Mouse (Mus musculus): ENCODE results near the gene Glmp.
"Not testable (repeated sequence)": the region's sequence is repeated elsewhere in the genome, so short reads cannot be mapped to it uniquely, and the experiment has no call there.

Glmp gene

DNA sequence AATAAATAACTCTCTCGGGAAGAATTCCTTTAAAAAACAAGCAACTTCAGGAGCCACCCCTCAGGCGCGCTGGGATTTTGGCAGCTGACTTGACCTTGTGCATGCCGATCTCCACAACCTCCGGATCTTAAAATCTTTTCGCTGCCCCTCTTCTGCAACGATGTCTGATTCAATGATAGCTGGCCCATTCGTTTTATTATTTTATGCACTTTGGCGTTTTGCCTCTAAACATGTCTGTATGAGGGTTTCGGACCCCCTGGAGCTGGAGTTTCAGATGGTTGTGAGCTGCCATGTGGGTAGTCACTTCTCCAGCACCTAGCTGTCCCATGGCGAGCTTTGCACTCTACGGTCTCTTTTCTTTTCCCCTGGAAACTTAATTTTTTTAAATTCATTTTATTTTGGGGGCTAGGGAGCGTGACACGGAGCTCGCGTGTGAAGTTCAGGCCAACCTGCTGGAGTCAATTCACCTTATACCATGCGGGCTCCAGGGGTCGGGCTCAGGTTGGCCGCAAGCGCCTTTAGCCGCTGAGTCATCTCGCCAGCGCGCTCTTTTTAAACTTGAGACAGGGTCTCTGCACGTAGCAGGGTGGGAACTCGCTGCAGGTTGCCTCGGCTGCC is 10.7 kb downstream of the Glmp start:
- peak; percentile 31 to 49 for DNase-seq (ENCODE audit: low spot score in 2 of 2)

DNA sequence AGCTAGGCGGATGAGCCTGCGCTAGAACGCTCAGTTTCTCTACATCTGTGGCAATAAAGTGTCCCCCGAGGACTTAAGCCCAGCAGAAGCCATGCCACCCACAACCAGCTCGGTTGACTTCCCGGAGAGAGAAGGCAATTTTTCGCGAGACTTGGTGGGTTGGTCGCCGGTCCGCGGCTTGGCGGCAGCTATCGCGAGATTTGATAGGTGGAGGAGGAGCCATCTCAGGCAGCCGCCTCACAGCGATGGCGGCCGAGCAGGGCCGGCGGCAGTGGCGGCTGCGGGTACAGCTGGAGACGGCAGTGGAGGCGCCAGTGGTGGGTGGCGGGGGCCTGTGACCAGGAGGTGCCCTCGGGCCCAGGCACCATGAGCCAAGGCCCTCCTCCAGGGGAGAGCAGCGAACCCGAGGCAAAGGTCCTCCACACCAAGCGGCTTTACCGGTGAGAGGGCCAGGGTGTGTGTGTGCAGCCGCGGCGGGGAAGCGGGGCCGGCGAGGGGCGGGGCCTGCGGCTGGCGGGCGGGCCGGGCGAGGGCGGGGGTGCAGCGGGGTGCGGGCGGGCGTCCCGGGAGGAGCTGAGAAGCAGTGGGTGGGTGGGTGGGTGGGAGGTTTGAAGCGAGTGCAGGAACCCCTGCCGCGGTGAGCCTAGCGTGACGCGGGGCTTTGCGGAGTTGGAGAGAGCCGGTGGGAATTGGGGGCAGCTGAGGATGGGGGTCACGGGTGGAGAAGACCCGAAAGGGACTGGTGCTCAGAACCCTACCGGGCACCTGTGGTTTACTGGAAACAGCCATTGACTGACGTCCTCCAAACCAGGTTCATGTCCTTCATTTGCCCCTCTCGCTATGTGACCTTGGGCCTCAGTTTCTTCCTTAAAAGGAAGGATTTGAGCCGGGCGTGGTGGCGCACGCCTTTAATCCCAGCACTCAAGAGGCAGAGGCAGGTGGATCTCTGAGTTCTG is 11.5 kb downstream of the Glmp start, which contains the start of the genes Tmem79 and Smg5:
TSS of gene Tmem79 (minus strand) at position 91 of the 956 bp plus-strand sequence.
TSS of gene Smg5 (plus strand) at position 203 of the 956 bp plus-strand sequence.
- DNase-seq (ENCODE audit: low spot score in 2 of 2): peak; percentile 97 to 98

DNA sequence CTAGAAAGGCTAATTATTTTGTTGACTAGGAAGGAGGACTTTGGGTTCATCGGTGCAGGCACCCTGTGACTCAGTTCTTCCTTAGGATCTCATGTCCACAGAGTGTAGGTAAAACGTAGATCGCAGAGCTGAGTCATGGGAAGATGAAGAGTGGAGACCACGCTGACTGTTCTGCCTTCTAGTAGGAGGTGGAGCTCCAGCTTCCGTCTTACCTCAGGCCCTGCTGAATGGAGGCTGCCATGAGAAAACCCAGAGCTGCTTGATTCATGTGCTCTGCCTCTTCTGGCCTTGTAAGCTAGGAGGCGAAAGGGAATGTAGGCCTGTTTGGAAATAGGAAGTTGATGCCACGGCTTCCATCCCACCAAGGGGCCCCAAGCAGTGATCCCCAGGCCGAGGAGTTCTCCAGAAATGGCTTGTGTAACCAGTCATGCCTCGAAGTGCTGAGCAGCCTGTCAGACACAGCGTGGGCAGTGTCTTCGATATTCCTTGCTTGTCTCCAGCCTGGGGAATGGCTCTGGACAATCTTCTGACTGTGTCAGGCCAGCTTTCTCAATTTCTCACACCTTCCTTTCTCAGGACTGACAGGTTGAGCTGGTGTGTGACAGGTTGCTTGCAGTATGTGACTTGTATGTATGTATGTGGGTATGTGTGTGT is 12.7 kb downstream of the Glmp start:
- DNase-seq (ENCODE audit: low spot score in 2 of 2): peak in 1 of 2 experiments; percentile 29

DNA sequence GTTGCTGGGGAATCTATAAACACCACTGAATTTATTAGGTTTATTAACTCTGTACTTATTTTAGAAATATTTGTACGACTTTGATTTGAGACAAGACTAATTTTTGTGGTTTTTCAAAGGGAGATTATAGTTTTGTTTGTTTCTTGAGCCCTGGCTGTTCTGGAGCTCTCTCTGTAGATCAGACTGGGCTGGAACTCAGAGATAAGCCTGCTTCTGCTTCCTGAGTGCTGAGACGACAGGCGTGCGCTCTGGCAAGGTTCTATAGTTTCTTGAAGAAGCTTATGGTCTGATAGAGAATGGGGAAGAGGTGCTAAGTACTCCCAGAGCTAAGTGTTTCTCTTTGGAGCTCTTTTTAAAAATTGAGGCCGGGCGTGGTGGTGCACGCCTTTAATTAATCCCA is 13.5 kb downstream of the Glmp start:
- DNase-seq (ENCODE audit: low spot score in 2 of 2): no peak

DNA sequence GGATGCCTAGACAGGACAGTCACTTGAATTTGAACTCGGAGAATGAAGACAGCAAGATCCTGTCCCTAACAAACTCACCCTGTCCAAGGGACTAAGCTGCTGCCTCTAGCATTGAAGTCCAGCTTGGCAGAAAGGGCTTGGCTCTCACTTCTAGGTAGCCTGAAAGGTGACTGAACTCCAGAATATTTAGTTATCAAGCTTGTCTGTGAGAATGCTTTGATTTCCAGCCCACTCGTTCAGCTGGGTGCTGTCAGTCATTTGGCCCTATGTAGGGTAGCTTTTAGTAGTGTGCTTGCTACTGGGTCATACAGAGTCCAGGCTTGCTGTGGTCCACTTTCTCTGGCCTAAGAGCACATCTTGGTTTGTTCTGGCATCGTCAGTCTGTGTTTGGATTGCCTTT is 14.2 kb downstream of the Glmp start:
- DNase-seq (ENCODE audit: low spot score in 2 of 2): no peak

DNA sequence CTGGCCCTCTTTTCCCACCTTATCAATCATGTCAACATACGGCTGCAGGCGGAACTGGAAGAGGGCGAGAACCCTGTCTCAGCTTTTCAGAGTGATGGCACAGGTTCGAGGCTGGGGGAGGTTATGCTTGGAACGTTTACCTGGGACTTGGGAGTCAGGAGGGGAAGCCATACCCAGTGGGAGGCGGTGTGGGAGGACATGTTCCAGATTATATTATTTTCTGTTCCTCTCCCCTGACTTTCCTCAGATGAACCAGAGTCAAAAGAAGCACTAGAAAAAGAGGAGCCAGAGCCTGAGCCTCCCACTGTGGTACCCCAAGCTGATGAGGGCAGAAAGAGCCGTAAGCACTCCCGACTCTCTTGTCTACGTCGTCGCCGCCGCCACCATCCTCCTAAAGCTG is 25.9 kb downstream of the Glmp start:
- DNase-seq (ENCODE audit: low spot score in 2 of 2): no peak

DNA sequence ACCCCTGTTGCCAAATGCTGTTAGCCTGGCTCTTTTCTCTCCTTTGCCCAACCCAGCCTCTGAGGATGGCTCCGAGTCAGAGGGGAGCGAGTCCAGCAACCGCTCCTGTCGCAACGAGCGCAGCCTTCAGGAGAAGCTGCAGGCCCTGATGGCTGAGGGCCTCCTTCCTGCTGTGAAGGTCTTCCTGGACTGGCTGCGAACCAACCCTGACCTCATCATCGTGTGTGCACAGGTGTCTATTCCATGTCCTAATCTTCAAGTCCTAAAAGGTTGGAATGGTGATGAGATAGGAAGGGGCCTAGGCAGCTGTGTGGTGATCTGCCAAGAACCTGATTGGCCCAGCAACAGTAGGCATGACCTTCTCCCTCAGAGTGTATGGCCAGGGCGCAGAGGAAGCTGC is 28.1 kb downstream of the Glmp start:
- DNase-seq (ENCODE audit: low spot score in 2 of 2): no peak

DNA sequence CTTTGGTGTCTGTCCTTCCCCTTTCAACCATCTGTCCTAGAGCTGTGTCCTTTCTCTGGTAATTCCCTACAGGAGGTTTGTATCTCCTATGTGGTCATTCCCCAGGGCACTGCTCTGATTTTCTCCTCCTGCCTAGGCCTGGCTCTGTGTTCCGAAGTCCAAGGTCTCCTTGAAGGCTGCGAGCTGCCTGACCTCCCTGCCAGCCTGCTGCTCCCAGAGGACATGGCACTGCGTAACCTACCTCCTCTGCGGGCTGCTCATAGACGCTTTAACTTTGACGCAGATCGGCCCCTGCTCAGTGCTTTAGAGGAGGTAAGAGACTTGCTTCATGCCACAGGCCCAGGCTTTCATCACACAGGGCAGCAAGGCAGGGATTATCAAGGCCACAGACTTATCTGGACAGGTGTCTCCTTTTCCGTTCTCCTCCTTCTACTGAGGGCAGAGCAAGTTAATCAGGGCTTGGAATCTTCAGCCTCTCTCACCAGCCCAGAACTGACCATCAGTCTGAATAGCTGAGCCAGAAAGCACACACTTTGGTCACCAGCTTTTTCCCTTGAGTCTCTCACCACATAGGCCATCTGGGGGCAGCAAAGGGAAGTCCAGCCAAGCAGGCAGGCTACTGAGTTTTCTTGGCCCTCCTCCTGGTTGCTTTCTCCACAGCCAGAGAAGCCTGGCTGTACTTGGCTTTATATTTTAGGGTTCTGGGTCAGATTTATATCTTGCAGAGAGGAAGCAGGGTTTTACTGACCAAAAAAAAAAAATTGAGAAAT is 29.8 kb downstream of the Glmp start:
- no peak for DNase-seq (ENCODE audit: low spot score in 2 of 2)

DNA sequence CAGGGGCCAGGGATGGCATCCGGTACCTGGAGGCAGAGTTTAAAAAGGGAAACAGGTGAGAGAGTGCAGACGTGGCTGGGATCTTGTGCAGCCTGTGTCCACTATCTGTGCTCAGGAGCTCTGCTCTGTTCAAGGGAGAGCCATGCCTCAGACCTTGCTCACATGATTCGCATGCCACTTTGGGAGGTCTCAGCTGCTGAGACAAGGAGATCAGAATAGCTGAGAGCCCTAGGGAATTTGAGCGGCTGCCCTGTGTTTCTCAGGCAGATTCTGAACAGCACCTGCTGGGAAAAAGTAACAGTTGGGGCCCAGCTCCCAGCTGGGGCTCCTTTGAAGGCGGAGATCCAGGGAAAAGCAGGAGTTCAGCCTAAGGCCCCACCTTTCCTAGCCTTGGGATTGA is 34.8 kb downstream of the Glmp start:
- DNase-seq (ENCODE audit: low spot score in 2 of 2): no peak

DNA sequence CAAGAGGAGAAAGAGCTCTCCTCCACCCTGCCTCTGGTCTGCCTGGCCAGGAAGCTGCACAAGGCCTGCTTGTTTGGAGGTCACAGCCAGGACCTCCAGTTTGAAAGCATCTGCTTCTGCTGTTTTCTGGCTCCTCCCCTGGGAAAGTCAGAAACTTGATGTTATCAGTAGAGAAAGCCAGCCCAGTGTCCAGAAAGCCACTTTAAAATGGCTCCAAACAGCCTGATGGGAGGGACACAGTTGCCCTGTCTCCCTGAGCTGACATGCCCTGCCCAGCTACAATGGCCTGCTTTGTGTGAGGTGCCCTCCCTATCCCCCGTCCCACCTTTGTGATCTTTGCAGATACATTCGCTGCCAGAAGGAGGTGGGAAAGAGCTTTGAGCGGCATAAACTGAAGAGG is 35.2 kb downstream of the Glmp start:
- DNase-seq (ENCODE audit: low spot score in 2 of 2): no peak

DNA sequence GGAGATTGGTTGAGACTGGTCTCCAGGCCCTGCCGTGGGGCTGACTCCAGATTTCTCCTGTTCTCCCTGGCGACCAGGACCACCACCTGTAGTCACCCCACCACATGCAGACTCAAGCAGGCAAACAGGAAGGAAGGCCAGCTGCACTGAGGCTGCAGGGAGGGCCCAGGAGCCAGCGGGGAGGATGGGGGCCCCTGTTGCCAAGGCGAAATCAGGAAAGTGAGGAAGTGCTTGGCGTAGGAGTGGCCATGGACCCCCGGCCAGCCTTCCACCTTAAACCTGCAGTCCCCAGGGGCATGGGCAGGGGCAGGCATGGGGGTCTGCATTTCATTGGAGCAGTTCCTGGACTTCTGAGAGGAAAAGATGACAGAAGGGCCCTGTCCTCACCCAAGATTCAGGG is 36.3 kb downstream of the Glmp start:
- no peak for DNase-seq (ENCODE audit: low spot score in 2 of 2)

DNA sequence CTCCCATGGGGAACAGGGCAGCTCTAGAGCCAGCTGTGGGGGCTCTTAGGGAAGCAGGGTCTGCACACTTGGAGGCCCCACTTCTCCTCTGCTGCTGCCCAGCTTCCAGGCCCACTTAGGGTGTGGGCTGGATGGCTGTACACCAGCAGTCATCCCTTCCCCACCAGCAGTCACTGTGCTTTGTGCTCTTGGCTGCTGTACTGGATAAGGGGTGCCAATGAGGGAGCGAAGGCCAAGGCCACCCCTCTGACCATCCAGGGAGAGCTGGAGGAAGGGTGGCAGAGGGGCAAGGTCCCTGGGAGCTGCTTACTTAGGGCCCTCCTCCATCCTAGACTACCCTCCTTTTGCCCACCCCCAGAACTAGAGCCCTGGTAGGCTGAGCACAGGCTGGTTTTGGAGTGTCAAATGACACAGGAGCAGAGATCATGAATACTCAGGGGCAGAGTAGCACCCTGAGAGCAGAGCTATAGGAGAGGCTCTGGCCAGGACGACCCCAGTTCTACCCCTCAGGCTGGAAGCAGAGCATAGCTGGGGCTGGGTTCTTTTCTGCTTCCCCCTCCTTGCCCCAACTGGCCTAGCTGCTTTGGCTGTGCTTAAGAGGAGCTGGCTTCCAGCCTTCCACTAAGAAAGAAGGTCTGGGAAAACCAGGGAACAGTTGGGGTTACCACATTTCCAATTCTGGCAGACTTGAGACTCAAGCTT is 36.9 kb downstream of the Glmp start:
- DNase-seq (ENCODE audit: low spot score in 2 of 2): no peak

DNA sequence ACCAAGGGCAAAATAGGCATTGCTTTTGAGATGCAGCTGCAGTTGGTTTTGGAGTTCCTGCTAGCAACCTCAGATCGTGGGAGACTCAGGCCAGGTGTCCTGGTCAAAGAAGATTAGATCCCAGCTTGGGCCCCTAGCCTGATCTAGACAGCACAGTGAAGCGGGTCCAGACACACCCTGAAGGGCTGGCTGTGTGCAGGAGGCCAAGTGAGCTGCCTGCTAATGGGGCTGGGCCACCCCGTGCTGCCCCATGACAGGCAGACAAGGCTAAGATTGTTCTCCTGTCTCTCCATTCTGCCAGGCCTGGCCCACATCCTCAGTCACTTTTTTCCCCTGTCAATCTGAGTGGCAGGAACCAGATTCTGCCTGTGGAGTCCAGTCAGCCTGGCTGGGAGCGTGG is 38.9 kb downstream of the Glmp start:
- DNase-seq (ENCODE audit: low spot score in 2 of 2): peak; percentile 35 to 62

DNA sequence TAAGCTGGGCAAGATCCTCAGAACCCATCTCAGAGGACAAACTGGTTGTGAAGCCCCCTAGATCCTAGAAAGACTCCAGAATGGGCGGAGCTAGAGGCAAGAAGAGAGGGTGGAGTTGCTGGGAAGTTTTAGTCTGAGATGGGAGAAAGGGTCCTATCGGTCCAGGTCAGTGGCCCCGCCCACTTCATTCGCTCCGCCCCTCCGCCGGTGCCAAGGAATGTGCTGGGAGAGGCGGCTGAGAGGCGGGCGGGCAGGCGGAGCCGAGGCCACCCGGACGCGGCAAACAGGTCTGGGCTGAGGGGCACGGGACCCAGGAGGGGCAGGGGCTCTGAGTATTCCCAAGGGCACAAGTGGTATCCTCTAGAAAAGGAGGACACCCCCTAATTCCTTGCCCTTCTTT is 39.5 kb downstream of the Glmp start, which contains the start of gene Paqr6:
TSS of gene Paqr6 (plus strand) at position 248 of the 400 bp plus-strand sequence.
- peak; percentile 81 to 88 for DNase-seq (ENCODE audit: low spot score in 2 of 2)

DNA sequence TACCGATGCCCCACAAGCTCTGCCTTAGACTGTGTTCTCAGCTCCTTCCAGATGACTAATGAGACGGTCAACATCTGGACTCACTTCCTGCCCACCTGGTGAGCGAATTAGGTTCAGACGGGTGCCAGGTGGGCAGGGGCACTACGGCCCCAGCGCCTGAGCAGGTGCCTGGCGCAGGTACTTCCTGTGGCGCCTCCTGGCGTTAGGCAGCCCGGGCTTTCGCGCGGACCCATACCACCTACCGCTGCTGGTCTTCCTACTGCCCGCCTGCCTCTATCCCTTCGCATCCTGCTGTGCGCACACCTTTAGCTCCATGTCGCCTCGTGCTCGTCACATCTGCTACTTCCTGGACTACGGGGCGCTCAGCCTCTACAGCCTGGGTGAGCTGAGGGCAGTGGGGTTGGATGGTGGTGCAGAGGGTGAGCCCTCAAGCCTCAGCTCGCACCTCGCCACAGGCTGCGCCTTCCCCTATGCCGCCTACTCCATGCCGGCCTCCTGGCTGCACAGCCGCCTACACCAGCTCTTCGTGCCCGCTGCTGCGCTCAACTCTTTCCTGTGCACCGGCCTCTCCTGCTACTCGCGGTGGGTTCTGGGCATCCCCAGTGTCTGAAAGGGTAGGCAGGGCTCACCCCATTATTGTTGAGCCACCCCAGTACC is 41.0 kb downstream of the Glmp start:
- DNase-seq (ENCODE audit: low spot score in 2 of 2): no peak

DNA sequence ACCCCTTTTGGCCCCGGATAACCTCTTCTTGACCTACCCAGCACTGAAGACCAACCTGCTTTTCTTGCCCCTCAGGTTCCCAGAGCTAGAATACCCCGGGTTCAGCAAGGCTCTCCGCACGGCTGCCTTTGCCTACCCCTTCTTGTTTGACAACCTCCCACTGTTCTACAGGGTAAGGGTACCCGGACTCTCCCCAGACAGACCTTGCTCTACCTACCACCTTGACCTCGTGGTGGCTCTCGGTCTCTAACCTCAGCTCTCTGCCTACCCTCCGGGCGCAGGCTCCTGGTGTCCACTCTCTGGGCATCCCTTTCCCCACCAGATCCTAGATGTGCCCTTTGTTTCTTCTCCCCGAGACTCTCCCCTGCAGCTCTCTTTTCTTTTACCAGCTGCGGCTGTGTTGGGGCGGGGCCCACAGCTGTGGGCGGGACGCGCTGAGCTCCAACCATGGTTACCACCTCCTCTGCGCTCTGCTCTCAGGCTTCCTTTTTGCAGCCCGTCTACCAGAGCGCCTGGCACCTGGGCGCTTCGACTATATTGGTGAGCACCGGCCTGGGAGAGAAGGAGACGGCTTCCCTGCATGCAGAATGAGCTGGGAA is 42.1 kb downstream of the Glmp start:
- peak; percentile 35 to 74 for DNase-seq (ENCODE audit: low spot score in 2 of 2)

DNA sequence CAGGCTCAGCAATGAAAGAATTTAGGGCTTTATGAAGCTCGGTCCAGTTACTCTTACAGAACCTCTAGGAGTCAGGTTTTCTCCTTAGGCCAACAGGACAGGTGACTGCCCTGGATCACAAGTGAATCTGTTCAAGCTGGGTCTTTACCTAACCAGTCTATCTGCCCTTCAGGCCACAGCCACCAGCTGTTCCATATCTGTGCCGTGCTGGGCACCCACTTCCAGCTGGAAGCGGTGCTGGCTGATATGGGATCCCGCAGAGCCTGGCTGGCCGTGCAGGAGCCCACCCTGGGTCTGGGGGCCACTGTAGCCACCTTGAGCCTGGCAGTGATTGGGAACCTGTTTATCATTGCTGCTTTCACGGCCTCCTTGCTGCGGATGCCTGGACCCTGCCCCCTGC is 42.7 kb downstream of the Glmp start:
- not testable (repeated sequence) for DNase-seq (ENCODE audit: low spot score in 2 of 2)

DNA sequence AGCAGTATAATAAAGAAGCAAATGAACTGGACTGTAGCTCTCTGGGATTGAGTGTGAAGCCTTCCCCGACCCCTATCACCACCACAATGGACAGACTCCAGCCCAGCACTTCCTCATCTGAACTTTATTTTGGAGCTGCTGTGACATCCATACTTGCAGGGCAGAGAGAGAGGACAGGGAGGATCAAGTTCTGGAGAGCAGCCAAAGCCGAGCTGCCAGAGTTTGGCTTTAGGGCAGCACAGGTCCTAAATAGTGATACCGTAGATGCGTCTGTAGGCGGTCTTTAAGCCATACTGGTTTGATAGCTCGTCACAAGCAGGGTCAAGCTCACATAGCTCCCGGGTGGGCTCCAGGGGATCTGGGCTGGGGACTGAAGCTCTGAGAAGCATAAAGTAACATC is 43.7 kb downstream of the Glmp start:
- DNase-seq (ENCODE audit: low spot score in 2 of 2): not testable (repeated sequence)

DNA sequence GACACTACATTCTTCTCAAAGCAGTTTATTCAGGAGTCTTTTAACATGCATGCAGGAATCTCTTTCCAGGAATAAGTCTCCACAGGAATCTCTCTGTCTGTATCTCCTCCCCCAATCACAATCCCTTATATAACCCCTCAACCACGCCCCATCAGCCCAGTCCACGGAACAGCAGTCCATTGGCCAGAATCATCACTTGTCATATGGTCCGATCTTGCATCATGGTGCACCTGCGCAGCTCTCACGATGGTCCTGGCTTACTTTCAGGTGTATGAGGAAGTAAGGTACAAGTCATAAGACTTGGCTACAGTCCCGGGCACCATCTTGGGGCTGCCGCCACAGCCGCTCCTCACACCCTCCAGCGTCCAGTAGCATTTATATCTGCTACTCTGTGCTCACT is 47.8 kb downstream of the Glmp start, which contains the start of gene Bglap3:
TSS of gene Bglap3 (minus strand) at position 101 of the 400 bp plus-strand sequence.
- not testable (repeated sequence) for DNase-seq (ENCODE audit: low spot score in 2 of 2)
